Comparison of ENCODE assay signal across 25 mouse cellular contexts in genomic region chr6:94804284-94804815, GRCm38 (mm10).
"Had no signal": no experiment of that assay in that cellular context is flagged by ENCODE, and none has a peak within 500 bp of the region (broad histone marks: within the 10 kb centered on the region; RNA-seq: fewer than 3 reads in every experiment).

No protein-coding gene starts in this region.

- H3K4me2 ChIP-seq: heart, embryonic 12.5 days; hindbrain, embryonic 12.5 days; hindbrain, embryonic 14.5 days; intestine, embryonic 15.5 days; limb, embryonic 12.5 days had no signal

- H3K27me3 ChIP-seq: heart, embryonic 12.5 days; hindbrain, embryonic 12.5 days; intestine, embryonic 15.5 days; limb, embryonic 12.5 days had no signal

- DNase-seq: gastrocnemius, adult 2 months; gastrocnemius, postnatal 10 days; gastrocnemius, postnatal 25 days; heart, adult 18-20 months; heart, postnatal 10 days; heart, postnatal 4 days; kidney, adult 18-20 months; kidney, adult 8-10 months; kidney, postnatal 14 days; kidney, postnatal 36 days; layer of hippocampus, adult 9-11 months; layer of hippocampus, postnatal 36 days; left cerebral cortex, postnatal 4 days had no signal

- H3K9me3 ChIP-seq: heart, embryonic 10.5 days; heart, embryonic 12.5 days; hindbrain, embryonic 10.5 days; hindbrain, embryonic 12.5 days; intestine, embryonic 15.5 days; limb, embryonic 12.5 days had no signal

- H3K27ac ChIP-seq: gastrocnemius, adult 2 months; heart, embryonic 10.5 days; hindbrain, embryonic 12.5 days; hindbrain, embryonic 14.5 days; intestine, embryonic 15.5 days; kidney, postnatal 0 days; limb, embryonic 12.5 days; liver, embryonic 14.5 days had no signal

- H3K9ac ChIP-seq: heart, embryonic 12.5 days; hindbrain, embryonic 12.5 days; hindbrain, embryonic 14.5 days; intestine, embryonic 15.5 days; limb, embryonic 12.5 days; liver, embryonic 14.5 days had no signal

- H3K36me3 ChIP-seq: heart, embryonic 10.5 days; heart, embryonic 12.5 days; hindbrain, embryonic 10.5 days; hindbrain, embryonic 12.5 days; intestine, embryonic 15.5 days; limb, embryonic 12.5 days had no signal

- H3K4me3 ChIP-seq: gastrocnemius, adult 2 months; heart, embryonic 10.5 days; heart, embryonic 12.5 days; hindbrain, embryonic 10.5 days; hindbrain, embryonic 12.5 days; intestine, embryonic 15.5 days; limb, embryonic 12.5 days had no signal

- ATAC-seq: forebrain, embryonic 16.5 days; hindbrain, embryonic 16.5 days; inflammation-experienced regulatory T-cells, adult 6 months; intestine, embryonic 15.5 days had no signal
